Mouse (Mus musculus) testis, adult 2 months (tissue): Measurements from ENCODE around the gene Syt2.

ENCODE experiments used
- CTCF ChIP-seq: fragments of 200-500 bp; IDR thresholded peaks from 2 replicates; pipeline ENCODE4 v1.5.1; 2012; ENCODE audit warnings: low read depth, mild to moderate bottlenecking, inconsistent platforms, low read length, moderate library complexity; ENCODE audit not compliant: control insufficient read depth, insufficient read depth, insufficient replicate concordance
- POLR2A ChIP-seq: fragments of 200-500 bp; IDR thresholded peaks from 2 replicates; pipeline ENCODE4 v1.6.1; 2012; ENCODE audit warnings: low read depth, mild to moderate bottlenecking, inconsistent platforms, low read length, moderate library complexity; ENCODE audit not compliant: control insufficient read depth

GRCm38 (mm10) chr1:134605670-134606069, 40.8 kb upstream of the Syt2 start:
- TF ChIP-seq POLR2A: no peak
- TF ChIP-seq CTCF: no peak
